Mouse (Mus musculus) bone marrow, adult 2 months (tissue): ENCODE data around the gene Ccdc144b.

Experiments
- CTCF ChIP-seq: fragments of 200-500 bp; IDR thresholded peaks from 2 replicates; pipeline ENCODE4 v1.5.1; 2011; ENCODE audit warnings: low read length, control low read depth; ENCODE audit not compliant: control insufficient read depth, insufficient read depth
- POLR2A ChIP-seq: fragments of 200-500 bp; IDR thresholded peaks from 2 replicates; pipeline ENCODE4 v1.6.1; 2011; ENCODE audit warnings: low read depth, mild to moderate bottlenecking, control low read depth, low read length, borderline replicate concordance; ENCODE audit not compliant: control insufficient read depth

DNA sequence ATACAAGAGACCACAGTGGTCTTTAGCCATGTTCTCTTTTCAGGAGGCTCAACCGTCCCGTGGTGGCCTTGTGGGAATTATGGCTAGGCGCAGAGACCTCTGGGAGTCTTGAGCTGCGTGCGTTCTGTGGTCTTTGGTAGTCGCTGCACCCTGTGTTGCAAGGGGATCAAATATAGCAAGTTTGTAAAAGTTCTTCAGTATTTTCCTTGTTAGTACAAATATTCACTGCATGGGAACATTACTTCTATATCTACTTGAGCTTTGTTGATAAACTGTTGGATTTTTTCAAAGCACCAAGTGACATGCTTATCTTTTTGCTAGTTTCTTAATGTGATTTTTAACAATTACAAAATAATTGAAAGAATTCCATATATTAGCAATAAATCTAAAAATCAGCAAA, at the start of gene Ccdc144b:
- TF ChIP-seq CTCF (no peak), POLR2A (no peak)
